Mouse (Mus musculus) olfactory bulb, adult 2 months (tissue): ENCODE measurements around the gene Mcl1. TPM values are rescaled to one million over a fixed set of nuclear protein-coding genes. Genes with fewer than 3 reads are reported as not detected.
A peak's percentile ranks its signal among the peaks of the same experiment; 100 is the strongest.

ENCODE experiments used
- H3K27ac ChIP-seq: fragments of 200-500 bp; 2 replicates; pipeline ENCODE4 v1.5.1; 2012; ENCODE audit warnings: low read depth, low read length; ENCODE audit not compliant: insufficient read depth
- H3K4me1 ChIP-seq: fragments of 200-500 bp; 2 replicates; pipeline ENCODE4 v1.6.1; 2012; ENCODE audit warnings: low read length; ENCODE audit not compliant: control insufficient read depth, insufficient read depth
- H3K4me3 ChIP-seq: fragments of 200-500 bp; 2 replicates; pipeline ENCODE4 v1.5.1; 2012; ENCODE audit warnings: mild to moderate bottlenecking, low read depth, low read length, moderate library complexity; ENCODE audit not compliant: insufficient read depth
- CTCF ChIP-seq: fragments of 200-500 bp; IDR thresholded peaks from 2 replicates; pipeline ENCODE4 v1.5.1; 2012; ENCODE audit warnings: low read depth, mild to moderate bottlenecking, low read length, moderate library complexity; ENCODE audit not compliant: insufficient read depth
- POLR2A ChIP-seq: fragments of 200-500 bp; IDR thresholded peaks from 2 replicates; pipeline ENCODE4 v1.6.1; 2012; ENCODE audit warnings: mild to moderate bottlenecking, low read depth, low read length, moderate library complexity; ENCODE audit not compliant: insufficient read depth
- whole genome bisulfite sequencing: fragments of 180-500 bp; shearing (Covaris S2); methylation state at CpG from one replicate; pipeline ENCODE4 v1.1.7; 2018; 5-methylcytosine and 5-hydroxymethylcytosine counted together
- polyA plus RNA-seq: library from polyadenylated mRNA; stranded (reverse); fragments of >200 nt; gene quantifications from 2 replicates; pipeline ENCODE4 v1.2.4, GENCODE M21; 2012; ENCODE audit warnings: low replicate concordance; ENCODE audit not compliant: missing spikeins, insufficient read depth, insufficient read length

Mcl1 gene
- polyA plus RNA-seq, 1 experiment, result 245 TPM

DNA sequence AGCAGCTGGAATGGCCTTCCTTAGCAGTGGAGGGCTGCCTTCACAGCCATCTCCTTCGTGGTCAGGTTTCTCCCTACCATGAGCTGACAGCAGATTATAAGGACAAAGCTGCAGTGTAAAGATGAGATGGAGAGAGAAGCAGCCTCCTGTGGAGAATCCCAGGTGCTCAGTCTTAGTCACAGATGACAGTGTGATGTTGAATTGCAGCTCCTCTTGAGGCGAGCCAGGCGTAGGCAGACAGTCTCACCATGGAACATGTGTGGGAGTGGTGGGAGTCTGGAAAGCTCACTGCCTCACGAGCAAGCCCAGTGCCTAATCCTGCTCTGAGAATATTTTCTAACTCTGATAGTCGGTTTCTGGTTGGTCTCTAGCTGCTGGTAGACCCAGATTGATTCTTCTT is 30.8 kb upstream of the Mcl1 start:
- peak overlapping the region; percentile 42 for H3K27ac ChIP-seq
- WGBS, result 38% methylated on average over 5 of the region's 5 CpGs

DNA sequence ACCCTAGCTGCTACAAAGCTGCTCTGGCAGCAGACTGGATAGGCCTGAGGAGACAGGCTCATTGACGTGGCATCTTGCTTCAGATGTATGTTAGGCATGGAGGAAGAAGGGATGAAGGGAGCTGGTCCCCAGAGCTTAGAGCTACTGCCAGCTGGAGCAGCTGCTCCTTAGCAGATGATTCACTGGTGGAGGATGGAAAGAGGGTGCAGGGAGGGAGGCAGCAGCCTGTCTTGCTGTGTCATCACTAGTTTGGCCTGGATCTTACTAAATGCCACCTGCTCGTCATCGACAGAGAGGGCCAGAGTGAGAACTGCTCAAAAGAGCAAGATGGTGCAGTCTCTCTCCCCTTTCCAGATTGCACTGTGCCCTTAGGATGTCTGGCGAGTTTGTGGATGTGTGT is 28.8 kb upstream of the Mcl1 start:
- no peak overlapping the region for H3K4me3 ChIP-seq

More for the DNA sequence above, 30.8 kb upstream of the Mcl1 start:
- TF ChIP-seq CTCF (no peak), POLR2A (no peak)
- Histone ChIP-seq H3K4me3 (no peak overlapping the region), H3K4me1 (peaks cover 19% of the 10 kb centered on the region)

GRCm38 (mm10) chr3:95630856-95631255 is 27.7 kb upstream of the Mcl1 start:
- WGBS, result 71% methylated on average over 3 of the region's 3 CpGs
- no peak for TF ChIP-seq CTCF
- no peak for TF ChIP-seq POLR2A

More for the DNA sequence above, 28.8 kb upstream of the Mcl1 start:
- peaks cover 16% of the 10 kb centered on the region for H3K4me1 ChIP-seq
- no peak overlapping the region for H3K27ac ChIP-seq
- 43% methylated on average over 4 of the region's 4 CpGs for WGBS
- TF ChIP-seq CTCF, result no peak
- no peak for TF ChIP-seq POLR2A

DNA sequence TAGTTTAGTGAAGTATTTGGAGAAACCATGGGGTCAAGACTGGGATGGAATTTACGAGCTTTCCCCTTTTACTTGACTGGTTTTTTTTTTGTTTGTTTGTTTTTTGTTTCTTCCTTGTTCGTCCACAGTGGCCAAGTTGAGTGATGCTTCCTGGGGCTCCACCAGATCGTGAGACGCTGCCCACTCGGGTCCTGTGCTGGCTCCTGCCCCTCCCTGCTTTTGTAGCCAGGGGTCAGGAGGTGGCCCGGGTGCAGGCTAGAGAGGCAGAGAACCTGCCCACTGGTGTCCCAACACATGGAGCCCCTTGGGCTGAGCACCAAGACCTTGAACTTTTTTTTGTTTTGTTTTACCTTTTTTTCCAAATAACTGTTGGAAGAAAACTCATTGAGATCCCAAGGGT is 27.3 kb upstream of the Mcl1 start:
- Histone ChIP-seq H3K4me1 (peaks cover 16% of the 10 kb centered on the region), H3K4me3 (no peak overlapping the region), H3K27ac (no peak overlapping the region)
- TF ChIP-seq POLR2A (no peak), CTCF (no peak)
- 60% methylated on average over 6 of the region's 6 CpGs for WGBS

More at GRCm38 (mm10) chr3:95630856-95631255, 27.7 kb upstream of the Mcl1 start:
- Histone ChIP-seq H3K4me1 (peaks cover 16% of the 10 kb centered on the region), H3K27ac (no peak overlapping the region), H3K4me3 (no peak overlapping the region)

DNA sequence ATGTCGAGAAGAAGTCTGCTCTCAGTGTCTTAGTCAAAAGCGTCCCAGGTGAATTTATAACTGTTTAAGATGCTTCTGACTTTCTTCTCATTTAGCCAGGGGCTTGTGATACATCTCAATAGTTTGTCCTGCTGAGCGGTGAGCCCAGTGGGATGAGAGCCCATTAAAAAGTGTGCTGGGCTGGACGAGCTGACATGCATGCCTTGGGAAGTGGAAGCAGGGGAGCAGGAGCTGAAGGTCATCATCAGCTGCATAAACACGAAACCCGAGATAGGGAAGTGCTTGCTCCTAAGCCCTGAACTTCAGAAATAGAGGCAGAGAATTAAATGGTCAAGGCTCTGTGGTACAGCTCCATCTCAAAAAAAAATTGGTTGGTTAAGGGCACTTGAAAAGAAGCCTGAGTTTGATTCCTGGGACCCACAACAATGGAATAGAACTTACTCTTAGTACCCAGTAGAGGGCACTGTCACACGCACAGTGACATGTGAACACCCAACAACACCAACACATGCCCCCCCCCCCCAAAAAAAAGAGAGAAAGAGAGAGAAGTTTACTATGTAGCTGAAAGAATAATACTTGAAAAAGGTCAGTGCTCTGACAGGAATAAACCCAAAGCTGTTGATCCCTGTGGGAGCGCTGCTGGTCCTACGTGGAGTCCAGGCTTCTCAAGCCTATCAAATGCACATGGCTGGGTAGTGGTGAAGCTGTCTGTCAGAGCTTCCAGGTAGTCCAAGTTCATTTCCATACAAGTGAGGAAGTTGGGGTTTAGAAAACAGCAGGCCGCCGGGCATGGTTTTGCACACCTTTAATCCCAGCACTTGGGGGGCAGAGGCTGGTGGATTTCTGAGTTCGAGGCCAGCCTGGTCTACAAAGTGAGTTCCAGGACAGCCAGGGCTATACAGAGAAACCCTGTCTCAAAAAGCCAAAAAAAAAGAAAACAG is 25.7 kb upstream of the Mcl1 start:
- 69% methylated on average over 12 of the region's 12 CpGs for WGBS
- Histone ChIP-seq H3K4me1 (peaks cover 13% of the 10 kb centered on the region), H3K4me3 (no peak overlapping the region), H3K27ac (no peak overlapping the region)
- TF ChIP-seq CTCF (no peak), POLR2A (no peak)

- no peak overlapping the region for H3K4me3 ChIP-seq
- H3K27ac ChIP-seq, result no peak overlapping the region
- 74% methylated on average over 4 of the region's 4 CpGs for WGBS
- H3K4me1 ChIP-seq, result peaks cover 4% of the 10 kb centered on the region; the same call in 1 of the 2 replicates
- TF ChIP-seq CTCF (no peak), POLR2A (no peak)
These were observed 23.0 kb upstream of the Mcl1 start for GRCm38 (mm10) chr3:95635636-95636035.

DNA sequence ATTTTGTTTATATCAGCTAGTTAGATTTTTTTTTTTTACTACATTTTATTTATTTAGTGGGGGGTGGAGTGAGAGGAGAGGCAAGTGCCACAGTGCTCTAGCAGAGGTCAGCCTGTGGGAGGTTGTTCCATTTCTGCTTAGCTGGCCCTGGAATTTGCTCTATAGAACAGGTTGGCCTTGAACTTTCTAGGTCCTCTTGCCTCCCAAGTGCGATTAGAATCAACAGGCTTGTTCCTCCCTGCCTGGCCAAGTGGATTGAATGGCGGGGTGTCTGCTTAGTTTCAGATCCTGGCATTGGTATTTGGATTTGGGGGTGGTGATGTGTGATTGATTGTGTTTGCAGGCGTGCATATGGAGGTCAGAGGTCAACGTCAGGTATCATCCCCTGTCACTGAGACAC is 22.5 kb upstream of the Mcl1 start:
- Histone ChIP-seq H3K27ac (no peak overlapping the region), H3K4me3 (no peak overlapping the region), H3K4me1 (0 out of 2 replicates have a peak, but pooled peaks cover 2% of the 10 kb centered on the region)
- no peak for TF ChIP-seq POLR2A
- no peak for TF ChIP-seq CTCF
- WGBS, result 85% methylated on average over 4 of the region's 4 CpGs

GRCm38 (mm10) chr3:95639694-95640093 is 18.9 kb upstream of the Mcl1 start:
- 89% methylated on average over 1 of the region's 1 CpGs for WGBS
- Histone ChIP-seq H3K4me1 (no peaks in the 10 kb centered on the region), H3K27ac (no peak overlapping the region), H3K4me3 (no peak overlapping the region)
- TF ChIP-seq CTCF (no peak), POLR2A (no peak)

- WGBS, result 90% methylated on average over 7 of the region's 7 CpGs
- no peaks in the 10 kb centered on the region for H3K4me1 ChIP-seq
- no peak overlapping the region for H3K4me3 ChIP-seq
- H3K27ac ChIP-seq, result no peak overlapping the region
- TF ChIP-seq POLR2A, result no peak
- no peak for TF ChIP-seq CTCF
These were observed 15.5 kb upstream of the Mcl1 start for GRCm38 (mm10) chr3:95643097-95643496.
